Mouse (Mus musculus) R1 (cell line): ENCODE measurements around the gene Rexo5.

ENCODE experiments used
- DNase-seq: peaks from one replicate; pipeline ENCODE4 v3.0.0-alpha.2; 2018; ENCODE audit warnings: low read depth, low spot score

Rexo5 gene

DNA sequence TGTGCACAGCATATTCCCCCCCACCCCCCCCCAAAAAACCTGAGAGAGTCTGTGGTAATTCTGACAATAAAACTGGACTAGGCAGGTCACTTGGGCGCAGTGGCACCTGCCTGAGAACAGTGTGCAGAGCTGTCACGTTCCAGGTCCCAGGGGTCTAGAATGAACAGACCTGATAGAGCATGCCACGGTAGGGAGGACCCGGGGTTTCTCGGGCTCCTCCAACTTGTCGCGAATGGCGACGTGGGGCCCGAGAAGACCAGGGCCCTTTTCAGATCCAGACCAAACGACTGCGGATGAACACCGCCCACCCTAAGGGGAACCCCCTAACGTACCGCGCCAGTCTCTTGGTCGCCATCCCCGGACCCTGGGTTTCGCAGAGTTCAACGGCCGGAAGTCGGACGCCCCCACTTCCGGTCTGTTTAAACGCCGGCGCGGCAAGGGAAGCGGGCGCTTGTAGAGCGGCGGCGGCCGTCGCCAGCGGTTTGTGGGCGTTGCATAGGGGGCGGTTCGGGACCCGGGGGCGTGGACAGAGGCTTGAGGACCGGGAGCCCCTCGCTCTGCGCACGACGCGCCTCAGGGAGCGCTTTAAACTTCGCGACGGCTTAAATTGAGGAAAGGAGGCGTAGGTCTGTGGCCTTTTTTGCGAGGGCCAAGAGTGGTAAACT, at the start of gene Rexo5, which contains the start of gene Eri2:
Rexo5 (plus strand) TSS at position 421 of the 665 bp plus-strand sequence.
Eri2 (minus strand) TSS at position 473 of the 665 bp plus-strand sequence.
- DNase-seq, result peak; percentile 93

- peak; percentile 35 for DNase-seq
Measured at GRCm38 (mm10) chr7:119744321-119744720, 49.5 kb upstream of the Rexo5 start.

DNA sequence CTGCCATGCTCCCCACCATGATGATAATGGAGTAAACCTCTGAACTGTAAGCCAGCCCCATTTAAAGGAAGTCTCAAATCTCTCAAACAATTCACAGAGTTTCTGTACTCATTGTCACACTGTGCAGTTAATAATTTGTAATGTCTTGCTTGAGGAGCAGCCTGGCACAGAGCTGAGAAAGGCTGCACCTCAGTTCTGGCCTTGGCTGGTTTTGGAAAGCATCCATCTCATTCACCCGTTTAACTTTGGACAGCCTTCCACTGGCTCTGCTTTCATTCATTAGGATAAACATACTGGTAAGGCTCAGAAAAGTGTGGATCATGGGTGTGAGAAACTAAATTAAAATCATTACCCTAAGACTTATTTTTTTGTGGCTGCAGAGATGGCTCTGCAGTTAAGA, 47.9 kb upstream of the Rexo5 start:
- DNase-seq, result no peak

GRCm38 (mm10) chr7:119748761-119749160, 45.0 kb upstream of the Rexo5 start:
- no peak for DNase-seq

DNA sequence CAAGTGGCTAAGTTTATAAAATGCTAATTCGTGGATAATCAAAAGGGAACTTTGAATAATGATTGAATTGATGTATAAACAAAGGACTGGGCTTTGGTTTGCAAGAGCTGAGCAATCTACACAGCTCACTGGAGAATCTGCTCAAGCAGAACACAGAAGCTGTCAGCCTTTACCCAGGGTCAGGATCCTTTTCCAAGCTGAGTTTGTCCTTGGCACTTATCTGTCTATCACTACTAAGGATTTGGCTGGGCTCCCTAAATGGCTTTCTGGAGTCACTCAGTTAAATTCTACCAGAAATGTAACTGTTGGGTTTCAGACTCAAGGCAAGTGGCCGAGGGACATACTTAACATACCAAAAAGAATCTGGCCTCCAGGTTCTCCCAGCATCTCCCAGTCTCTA, 43.9 kb upstream of the Rexo5 start:
- DNase-seq, result no peak

- no peak for DNase-seq
Measured at GRCm38 (mm10) chr7:119753696-119754095, 40.1 kb upstream of the Rexo5 start.

DNA sequence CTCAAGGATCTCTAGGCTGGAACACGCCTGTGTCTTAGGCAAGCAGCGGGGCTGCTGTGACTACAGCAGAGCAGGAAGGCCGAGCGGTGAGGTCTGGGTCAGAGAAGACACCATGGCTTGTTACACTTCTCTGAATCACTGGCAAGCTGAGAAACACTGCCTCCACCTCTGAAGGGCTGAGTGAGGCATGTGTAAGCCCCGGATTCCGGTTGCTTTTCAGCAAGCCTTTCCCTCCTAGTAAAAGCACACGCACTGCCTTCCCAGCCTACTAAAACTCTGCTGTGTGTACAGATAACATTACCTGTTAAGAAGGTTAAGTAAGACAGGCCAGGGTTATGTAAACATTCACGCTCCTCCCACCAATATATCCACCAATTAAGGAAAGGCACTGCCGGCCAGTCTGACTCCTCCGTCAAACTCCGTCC, 33.3 kb upstream of the Rexo5 start, which contains the start of gene Acsm3:
Acsm3 (plus strand) TSS at position 397 of the 425 bp plus-strand sequence.
- DNase-seq, result no peak

DNA sequence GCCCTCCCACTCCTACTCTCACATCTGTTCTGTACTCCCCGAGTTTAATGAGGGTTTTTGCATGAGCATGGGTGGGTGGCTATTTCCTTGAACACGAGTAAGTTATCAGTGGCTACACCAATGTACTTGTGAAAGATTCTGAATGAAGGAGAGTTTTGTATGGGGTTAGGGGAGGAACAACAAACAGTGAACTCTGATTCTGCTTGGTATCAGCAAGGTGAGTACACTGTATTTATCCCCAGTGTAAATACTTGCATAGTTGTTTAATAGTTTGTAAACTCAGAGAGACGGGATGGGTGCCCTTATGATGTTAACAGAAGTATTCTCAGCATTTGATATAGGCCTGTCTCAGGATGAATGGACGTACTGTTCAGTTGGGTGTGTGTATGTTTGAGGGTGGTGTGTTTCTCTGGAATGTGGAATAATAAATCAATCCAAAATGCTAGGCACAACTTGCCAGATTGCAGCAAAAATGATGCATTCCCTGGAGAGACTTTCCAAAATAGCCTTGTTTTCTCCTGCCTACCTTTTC, 31.6 kb upstream of the Rexo5 start:
- no peak for DNase-seq

DNA sequence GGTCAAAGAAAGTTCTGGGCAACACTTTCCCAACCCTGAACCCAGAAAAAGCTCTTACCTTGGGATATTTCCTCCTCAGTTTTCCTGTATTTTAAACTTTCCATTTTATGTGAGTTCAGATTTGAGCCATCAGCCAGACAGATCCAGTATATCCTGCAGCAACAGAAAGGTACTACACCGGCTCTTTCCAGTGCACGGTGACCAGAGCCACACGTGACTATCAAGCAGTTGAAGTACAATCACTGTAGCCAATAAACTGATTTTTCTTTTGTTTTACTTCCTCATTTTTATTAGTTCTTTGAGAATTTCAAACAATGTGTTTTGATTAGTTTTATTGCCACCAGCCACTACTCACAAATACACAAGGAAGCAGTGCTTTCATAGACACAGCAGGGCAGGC, 29.4 kb upstream of the Rexo5 start:
- DNase-seq, result no peak

GRCm38 (mm10) chr7:119766996-119767395, 26.8 kb upstream of the Rexo5 start:
- DNase-seq, result no peak

- DNase-seq, result no peak
Measured at GRCm38 (mm10) chr7:119769895-119770294, 23.9 kb upstream of the Rexo5 start.

GRCm38 (mm10) chr7:119783453-119783852, 10.4 kb upstream of the Rexo5 start:
- DNase-seq, result no peak

GRCm38 (mm10) chr7:119784908-119785307, 8.9 kb upstream of the Rexo5 start:
- DNase-seq, result no peak

- DNase-seq, result no peak
Measured at GRCm38 (mm10) chr7:119789024-119789423, 4.8 kb upstream of the Rexo5 start.

GRCm38 (mm10) chr7:119794251-119794638, 439 bp downstream of the Rexo5 start:
- DNase-seq, result no peak

- DNase-seq, result no peak
Measured at GRCm38 (mm10) chr7:119795311-119795710, 1.5 kb downstream of the Rexo5 start.

GRCm38 (mm10) chr7:119800488-119800887, 6.7 kb downstream of the Rexo5 start:
- peak; percentile 47 for DNase-seq

DNA sequence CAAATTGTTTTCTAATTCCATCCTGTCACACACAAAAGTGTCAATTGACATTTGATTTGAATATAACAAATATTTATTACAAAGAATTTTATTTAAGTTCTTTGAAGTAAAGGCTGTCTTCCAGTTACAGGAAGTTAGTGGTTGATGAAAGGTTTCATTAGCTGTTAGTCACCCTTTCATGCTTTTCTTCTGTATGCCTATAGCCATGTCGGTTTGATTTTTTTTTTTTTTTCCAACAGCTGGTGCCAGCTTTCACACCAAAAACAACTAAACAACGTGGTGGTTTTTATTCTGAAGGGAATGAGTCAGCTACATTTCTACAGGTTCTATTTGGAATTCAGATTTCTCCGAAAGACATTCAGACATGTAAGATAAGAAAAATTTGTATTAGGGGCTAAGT, 7.2 kb downstream of the Rexo5 start:
- no peak for DNase-seq

- peak; percentile 71 for DNase-seq
Measured at GRCm38 (mm10) chr7:119807396-119807795, 13.6 kb downstream of the Rexo5 start.

GRCm38 (mm10) chr7:119808723-119809122, 14.9 kb downstream of the Rexo5 start:
- DNase-seq, result no peak

DNA sequence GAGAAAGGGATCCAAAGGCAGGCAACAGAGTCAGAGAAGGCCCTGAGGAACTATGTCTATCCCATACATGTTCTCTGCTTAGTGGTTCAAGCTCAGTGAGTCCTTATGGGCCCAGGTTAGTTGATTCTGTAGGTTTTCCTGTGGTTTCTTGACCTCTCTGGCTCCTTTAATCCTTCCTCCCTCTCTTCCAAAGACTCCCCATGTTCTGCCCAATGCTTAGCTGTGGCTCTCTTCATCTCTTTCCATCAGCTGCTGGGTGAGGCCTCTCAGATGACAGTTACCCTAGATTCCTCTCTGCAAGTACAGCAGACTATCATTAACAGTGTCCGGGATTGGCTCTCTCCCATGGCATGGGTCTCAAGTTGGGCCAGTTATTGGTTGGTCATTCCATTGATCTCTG, 41.6 kb downstream of the Rexo5 start:
- no peak for DNase-seq

GRCm38 (mm10) chr7:119835996-119836777, 42.4 kb downstream of the Rexo5 start:
- no peak for DNase-seq
